Mouse (Mus musculus): ENCODE results near the gene Stx1b. TPM values are rescaled to one million over a fixed set of nuclear protein-coding genes. Genes with fewer than 3 reads are reported as not detected.
A peak's percentile ranks its signal among the peaks of the same experiment; 100 is the strongest.

Stx1b gene
- total RNA-seq, 2 experiments from 2014 or later, result 449 to 456 TPM

- H3K27ac ChIP-seq, result no peak overlapping the region
- intact Hi-C loops (cut with DNase I), result no loop called here
Measured at GRCm38 (mm10) chr7:127773664-127774384, 50.5 kb downstream of the Stx1b start.

GRCm38 (mm10) chr7:127772557-127772956 is 51.8 kb downstream of the Stx1b start:
- no peak for DNase-seq (ENCODE audit: extremely low spot score in 1 of 2, low spot score in 2 of 2)
- Histone ChIP-seq H3K4me3 (no peak overlapping the region), H3K27ac (no peak overlapping the region)
- intact Hi-C loops (cut with DNase I), result no loop called here
- no peak for TF ChIP-seq CTCF (IDR thresholded peaks at IDR 0.05)

More at GRCm38 (mm10) chr7:127773664-127774384, 50.5 kb downstream of the Stx1b start:
- DNase-seq (ENCODE audit: extremely low spot score in 1 of 2, low spot score in 2 of 2), result peak; percentile 61 to 65
- TF ChIP-seq CTCF (IDR thresholded peaks at IDR 0.05), result peak; percentile 76
- no peak overlapping the region for H3K4me3 ChIP-seq

- DNase-seq (ENCODE audit: extremely low spot score in 1 of 2, low spot score in 2 of 2), result no peak
- TF ChIP-seq CTCF (IDR thresholded peaks at IDR 0.05), result no peak
- intact Hi-C loops (cut with DNase I), result no loop called here
- no peak overlapping the region for H3K27ac ChIP-seq
- no peak overlapping the region for H3K4me3 ChIP-seq
Measured at GRCm38 (mm10) chr7:127772080-127772479, 52.3 kb downstream of the Stx1b start.

GRCm38 (mm10) chr7:127771262-127771661 is 53.1 kb downstream of the Stx1b start:
- DNase-seq (ENCODE audit: extremely low spot score in 1 of 2, low spot score in 2 of 2), result no peak
- intact Hi-C loops (cut with DNase I), result no loop called here
- H3K27ac ChIP-seq, result peak overlapping the region; percentile 95
- no peak for TF ChIP-seq CTCF (IDR thresholded peaks at IDR 0.05)
- no peak overlapping the region for H3K4me3 ChIP-seq

GRCm38 (mm10) chr7:127770039-127770905 is 54.1 kb downstream of the Stx1b start:
- H3K27ac ChIP-seq, result peak overlapping the region; percentile 95
- peak overlapping the region; percentile 75 for H3K4me3 ChIP-seq
- DNase-seq (ENCODE audit: extremely low spot score in 1 of 2, low spot score in 2 of 2), result no peak
- intact Hi-C loops (cut with DNase I), result no loop called here
- no peak for TF ChIP-seq CTCF (IDR thresholded peaks at IDR 0.05)

GRCm38 (mm10) chr7:127769651-127770038 is 54.7 kb downstream of the Stx1b start, which contains the start of gene Orai3:
Gene Orai3, plus strand, starts transcription at chr7:127769815.
- Histone ChIP-seq H3K4me3 (peak within 1 kb of the TSS; percentile 75), H3K27ac (peak within 1 kb of the TSS; percentile 95)
- intact Hi-C loops (cut with DNase I), result no loop called here
- no peak; the same call in 1 of the 2 replicates for TF ChIP-seq CTCF (IDR thresholded peaks at IDR 0.05)
- DNase-seq (ENCODE audit: extremely low spot score in 1 of 2, low spot score in 2 of 2), result peak; percentile 80 to 82

GRCm38 (mm10) chr7:127768997-127769593 is 55.3 kb downstream of the Stx1b start:
- Histone ChIP-seq H3K4me3 (peak overlapping the region; percentile 75), H3K27ac (peak overlapping the region; percentile 95)
- DNase-seq (ENCODE audit: extremely low spot score in 1 of 2, low spot score in 2 of 2), result peak; percentile 95
- no peak for TF ChIP-seq CTCF (IDR thresholded peaks at IDR 0.05)
- intact Hi-C loops (cut with DNase I), result no loop called here

- intact Hi-C loops (cut with DNase I), result no loop called here
- H3K4me3 ChIP-seq, result 0 out of 2 replicates have a peak overlapping the region, but pooled peaks have one; percentile 16
- peak; percentile 14 for TF ChIP-seq CTCF (IDR thresholded peaks at IDR 0.05)
- no peak for DNase-seq (ENCODE audit: extremely low spot score in 1 of 2, low spot score in 2 of 2)
- peak overlapping the region; percentile 80 for H3K27ac ChIP-seq
Measured at GRCm38 (mm10) chr7:127768346-127768996, 55.9 kb downstream of the Stx1b start.

GRCm38 (mm10) chr7:127767671-127768345 is 56.5 kb downstream of the Stx1b start:
- intact Hi-C loops (cut with DNase I), result no loop called here
- DNase-seq (ENCODE audit: extremely low spot score in 1 of 2, low spot score in 2 of 2), result no peak

GRCm38 (mm10) chr7:127766851-127767609 is 57.3 kb downstream of the Stx1b start:
- Histone ChIP-seq H3K27ac (no peak overlapping the region), H3K4me3 (no peak overlapping the region)
- no peak for DNase-seq (ENCODE audit: extremely low spot score in 1 of 2, low spot score in 2 of 2)
- intact Hi-C loops (cut with DNase I), result no loop called here
- TF ChIP-seq CTCF (IDR thresholded peaks at IDR 0.05), result no peak

More at GRCm38 (mm10) chr7:127767671-127768345, 56.5 kb downstream of the Stx1b start:
- H3K27ac ChIP-seq, result no peak overlapping the region
- no peak overlapping the region for H3K4me3 ChIP-seq
- no peak for TF ChIP-seq CTCF (IDR thresholded peaks at IDR 0.05)

All from left cerebral cortex, adult 2 months (tissue).